Mouse (Mus musculus): ENCODE results near the gene Cav1.

Cav1 gene

DNA sequence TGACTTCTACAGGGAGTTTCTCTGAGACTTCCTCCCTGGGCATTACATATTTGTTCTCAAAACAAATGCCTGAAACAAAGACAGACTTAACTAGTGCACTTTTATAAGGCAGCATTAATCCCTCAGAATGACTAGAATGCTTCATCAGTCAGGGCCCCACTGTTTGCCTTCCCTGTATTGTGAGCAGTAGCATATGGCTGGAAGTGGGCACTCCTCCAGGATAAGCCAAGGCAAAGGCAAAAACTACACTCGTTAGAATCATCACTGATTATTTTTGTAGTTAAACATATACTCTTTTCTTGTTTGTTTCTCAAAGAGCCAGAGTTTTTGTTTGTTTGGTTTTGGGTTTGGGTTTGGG, 11.0 kb downstream of the Cav1 start:
- DNase-seq (ENCODE audit: low read depth) = no peak

DNA sequence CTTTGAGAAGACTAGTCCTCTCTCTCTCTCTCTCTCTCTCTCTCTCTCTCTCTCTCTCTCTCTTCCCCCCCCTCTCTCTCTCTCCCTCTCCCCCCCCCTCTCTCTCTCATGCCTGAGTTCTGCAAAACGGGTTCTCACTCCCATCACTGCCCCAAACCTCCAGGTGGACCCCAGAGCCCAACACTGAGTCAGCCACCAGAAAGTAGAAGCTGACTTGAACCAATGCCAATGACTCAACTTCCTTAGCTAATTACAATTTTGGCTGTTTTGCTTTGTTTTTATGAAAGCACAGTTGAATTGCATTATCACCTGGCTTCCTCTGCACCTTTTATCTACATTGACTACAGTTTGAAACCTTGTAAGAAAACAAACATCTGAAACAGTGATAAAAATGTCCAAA, 11.8 kb downstream of the Cav1 start:
- DNase-seq (ENCODE audit: low read depth) = no peak

DNA sequence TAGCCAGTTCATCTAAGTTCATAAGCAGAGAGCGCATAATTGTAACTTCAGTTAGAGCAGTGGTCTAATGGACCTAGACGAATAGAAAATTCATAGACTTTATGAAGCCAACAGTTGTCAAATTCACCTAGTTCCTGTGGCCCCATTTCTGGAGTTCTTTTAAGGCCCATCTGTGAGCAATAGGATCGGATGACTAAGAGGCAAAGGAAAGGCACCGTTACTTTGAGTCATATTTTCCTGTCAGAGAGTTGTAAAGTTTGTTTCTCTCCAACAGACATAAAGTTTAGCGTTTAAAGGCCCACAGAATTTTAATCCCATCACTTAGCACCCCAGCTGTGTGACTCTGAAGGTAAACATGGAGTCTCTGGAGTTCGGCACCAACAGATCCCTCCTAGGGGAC, 15.8 kb downstream of the Cav1 start:
- DNase-seq (ENCODE audit: low read depth) = no peak

DNA sequence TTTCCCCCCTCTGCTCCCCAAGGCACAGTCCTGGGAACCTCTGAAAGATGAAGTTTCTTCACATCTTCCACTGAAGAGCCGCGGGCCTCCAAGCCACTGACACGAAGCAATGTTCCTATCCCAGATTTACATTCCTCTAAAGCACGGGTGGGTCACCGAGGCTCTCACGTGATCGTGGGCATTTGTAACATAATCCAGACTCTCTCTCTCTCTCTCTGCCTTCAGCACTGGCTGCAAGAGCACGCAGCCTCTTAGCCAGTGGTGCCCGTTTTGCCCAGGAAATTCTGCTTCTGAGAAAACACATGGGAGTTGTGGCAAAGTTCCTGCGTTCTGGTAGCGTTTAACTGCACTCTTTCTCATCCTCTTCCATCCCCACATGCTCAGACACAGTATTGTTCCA, 21.1 kb downstream of the Cav1 start:
- DNase-seq (ENCODE audit: low read depth) = no peak

DNA sequence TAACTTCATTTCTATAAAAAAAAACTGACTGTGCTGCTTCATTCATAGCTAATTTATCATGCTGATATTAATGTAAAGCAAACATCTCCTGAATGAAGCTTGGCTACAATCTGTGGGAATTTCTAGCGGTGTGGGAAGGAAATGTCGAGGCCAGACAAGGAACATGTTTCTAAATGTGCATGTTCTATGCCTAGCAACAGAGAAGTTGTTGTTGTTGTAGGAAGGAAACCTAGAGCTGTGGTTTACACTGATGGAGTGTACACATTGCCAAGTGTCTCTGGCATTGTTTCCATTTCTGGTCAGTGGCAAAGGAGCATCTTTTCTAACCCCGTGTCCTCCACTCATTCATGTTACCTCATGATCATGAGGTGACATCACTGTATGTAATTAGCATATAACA, 23.7 kb downstream of the Cav1 start:
- DNase-seq (ENCODE audit: low read depth) = no peak

DNA sequence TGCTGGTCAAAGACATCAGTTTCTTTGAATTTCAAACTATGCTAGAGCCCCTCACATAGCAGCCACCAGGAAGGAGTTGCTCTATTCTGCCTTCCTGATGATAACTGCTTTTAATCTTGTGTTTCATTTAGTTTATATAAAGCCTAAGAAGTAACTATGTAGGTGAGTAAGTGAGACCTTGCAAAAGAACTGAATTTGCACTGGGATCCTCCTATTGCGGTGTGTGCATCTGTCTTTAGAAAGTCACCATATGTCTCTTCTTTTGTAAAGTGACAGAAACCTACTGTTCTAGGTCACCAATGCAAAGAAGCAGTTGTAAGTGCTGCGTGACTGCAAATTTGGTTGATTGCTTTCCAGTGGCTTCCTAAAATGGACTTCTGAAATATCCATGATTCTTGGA, 31.6 kb downstream of the Cav1 start:
- DNase-seq (ENCODE audit: low read depth) = no peak

DNA sequence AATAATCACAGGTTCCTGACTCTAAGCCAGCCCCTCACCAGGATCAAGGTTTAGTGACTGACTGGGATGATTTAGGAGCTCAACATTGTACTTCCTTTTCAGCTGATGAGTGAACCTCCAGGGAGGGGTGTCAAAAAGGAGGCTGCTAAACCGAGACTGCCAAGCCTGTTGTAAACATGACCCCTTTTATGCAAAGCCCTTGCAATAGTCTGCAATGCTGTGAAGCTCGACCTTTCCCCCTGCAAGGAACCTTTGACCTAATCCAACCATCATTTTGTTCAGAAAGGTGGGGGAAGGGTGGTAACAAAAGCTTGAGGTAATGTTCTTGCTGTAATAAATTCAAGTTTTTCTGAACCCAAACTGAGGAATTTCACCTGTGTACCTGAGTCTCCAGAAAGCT, 34.3 kb downstream of the Cav1 start:
- DNase-seq (ENCODE audit: low read depth) = no peak

DNA sequence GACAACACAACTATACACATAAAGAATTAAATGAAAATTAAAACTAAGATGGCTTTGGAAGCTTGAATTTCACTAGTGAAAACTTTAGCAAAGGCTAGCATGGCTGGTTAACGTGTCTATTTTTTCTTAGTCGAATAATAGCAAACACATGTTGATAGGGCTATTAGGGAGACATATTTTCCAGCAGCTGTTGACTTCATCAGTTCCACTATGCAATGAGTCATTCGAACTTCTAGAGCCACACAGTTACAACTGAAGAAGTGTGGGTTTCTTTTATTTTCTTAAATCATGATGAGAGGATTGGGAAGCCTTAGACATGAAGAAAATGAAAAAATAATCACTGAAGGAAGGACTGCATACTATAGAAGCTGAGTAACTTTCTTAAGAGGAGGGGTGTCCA, 41.9 kb downstream of the Cav1 start:
- DNase-seq (ENCODE audit: low read depth) = no peak

DNA sequence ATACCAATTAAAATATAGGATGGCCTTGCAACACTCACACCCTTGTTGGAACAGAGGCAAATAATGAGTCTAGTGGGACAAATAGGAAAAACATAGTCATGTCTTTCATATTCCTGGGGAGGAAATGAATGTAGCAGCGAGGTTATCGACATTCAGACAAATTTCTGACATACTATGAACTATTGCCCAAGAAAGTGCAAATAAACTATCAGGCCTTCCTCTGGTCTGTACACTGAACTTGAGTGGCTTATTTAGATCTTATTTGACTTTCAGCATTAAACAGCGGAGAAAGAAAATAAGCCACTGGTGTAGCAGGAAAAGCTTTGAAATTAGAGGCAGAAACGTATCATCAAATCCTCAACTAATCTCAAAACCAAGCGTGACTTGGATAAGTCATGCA, 44.7 kb downstream of the Cav1 start:
- DNase-seq (ENCODE audit: low read depth) = no peak

DNA sequence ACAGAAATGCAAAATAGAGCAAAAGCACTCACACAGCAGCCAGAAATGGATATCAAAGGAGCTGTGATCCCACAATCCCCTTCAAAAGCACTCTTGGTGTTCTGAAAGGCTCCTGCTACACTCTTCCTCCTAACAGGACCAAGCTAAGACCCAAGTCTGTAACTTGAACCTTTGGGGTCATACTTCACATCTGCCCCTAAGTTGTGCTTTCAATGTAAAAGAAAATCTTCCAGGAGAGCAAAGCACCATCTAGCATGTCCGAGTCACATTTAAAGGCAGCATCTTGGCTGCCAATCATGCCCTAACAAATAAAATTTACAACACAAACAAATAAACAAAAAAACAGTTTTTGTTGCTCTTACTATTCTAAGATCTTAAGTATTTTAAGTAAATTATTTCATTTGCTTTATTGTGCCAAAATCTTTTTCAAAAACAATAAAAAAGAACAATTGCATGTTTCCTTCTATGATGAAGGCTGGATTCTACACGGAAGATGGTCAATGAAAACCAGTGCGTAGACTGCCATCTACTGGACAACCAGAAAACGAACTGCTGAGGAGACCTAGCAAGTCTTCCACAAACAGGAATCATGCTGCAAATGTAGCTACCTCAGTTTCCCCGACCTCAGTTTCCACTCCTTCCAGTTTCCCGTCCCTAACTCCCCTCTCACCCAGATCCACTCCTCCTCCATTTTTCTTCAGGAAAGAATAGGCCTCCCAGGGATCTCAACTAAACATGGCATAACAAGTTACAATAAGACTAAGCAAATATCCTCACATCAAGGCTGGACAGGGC, 53.0 kb downstream of the Cav1 start:
- DNase-seq (ENCODE audit: low read depth) = peak; percentile 8

DNA sequence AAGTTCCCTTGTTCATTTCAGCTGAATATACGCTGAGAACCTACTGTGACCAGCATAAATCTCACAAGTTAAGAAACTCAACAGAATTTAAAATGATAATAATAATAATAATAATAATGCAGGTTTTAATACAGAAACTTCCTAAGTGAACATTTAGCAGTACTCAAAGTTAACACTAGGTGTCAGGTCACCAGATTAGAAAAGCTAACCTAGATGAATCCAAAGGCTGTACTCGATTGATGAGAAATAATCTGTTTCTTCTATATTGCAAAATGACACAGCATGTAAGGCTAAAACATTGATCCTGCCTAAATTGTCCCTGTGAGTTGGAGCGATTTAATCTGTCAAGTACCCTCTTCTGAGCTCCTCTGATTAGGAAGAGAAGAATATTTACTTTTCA, 56.6 kb downstream of the Cav1 start:
- no peak for DNase-seq (ENCODE audit: low read depth)

DNA sequence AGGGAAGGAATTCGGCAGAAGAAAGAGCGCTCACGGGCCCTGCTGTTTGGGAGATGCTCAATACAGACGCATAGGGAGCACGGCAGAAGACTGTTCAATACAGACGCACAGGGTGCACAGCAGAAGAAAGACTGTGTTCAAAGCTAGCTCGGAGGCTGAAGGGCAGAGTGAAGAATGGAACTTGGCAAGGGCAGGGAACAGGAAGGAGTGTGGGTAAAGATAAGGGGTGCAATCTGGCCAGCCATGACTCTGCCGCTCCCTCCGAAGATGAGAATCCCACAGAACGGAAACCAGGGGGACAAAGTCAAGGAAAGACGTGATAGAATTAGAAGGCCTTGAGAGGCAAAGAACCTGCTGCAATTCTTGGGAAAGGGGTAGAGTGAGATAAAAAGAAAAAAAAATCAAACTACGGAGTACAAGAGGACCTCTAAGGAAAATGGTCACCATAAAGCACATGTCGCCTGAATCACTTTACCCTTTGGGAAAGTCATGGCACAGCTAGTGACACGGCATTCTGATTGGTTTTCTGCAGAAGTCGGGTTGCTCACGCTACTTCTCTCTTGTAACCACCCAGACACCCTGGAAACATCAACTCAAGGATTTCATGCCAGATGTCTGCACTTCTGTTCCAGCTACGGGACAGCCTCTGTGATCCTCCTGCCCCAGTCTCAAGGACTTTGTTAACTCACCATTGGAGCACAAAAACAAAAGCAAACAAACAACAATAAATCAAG, 57.5 kb downstream of the Cav1 start:
- DNase-seq (ENCODE audit: low read depth) = no peak

DNA sequence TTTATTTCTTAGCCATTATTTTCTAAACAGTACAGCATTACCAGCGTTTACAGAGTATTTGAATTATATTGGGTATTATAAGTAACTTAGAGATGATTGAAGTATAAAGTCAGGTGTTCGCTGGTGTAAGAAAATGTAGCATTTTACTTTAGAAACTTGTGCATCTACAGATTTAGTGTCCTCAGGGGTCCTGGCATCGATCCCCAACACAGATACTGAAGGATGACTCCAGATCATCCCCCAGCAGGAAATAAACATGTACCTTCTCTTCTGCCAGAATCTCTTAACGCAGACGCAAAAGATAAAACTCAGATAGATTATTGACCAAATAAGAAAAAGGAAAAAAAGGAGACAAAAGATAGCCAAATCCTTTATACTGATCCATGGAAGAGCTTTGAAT, 68.2 kb downstream of the Cav1 start:
- no peak for DNase-seq (ENCODE audit: low read depth)

DNA sequence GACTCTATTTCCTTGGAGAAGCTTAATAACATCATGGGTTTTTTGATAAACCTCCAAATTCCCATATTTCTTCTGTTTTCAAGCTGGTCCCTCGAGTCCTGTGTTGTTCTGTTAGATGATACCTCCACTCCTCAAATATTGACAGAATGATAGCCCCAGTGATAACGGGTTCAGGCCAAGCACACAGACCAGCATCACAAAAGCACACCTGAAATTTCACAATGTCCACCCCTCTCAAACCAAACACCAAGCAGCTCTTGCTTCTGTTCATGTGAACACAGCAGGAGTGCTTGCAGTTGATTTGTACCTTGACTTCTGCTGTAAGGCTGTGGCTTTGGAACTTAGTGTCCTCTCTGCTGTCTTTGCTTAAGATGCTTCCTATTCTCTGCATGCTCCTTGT, 71.2 kb downstream of the Cav1 start:
- no peak for DNase-seq (ENCODE audit: low read depth)

DNA sequence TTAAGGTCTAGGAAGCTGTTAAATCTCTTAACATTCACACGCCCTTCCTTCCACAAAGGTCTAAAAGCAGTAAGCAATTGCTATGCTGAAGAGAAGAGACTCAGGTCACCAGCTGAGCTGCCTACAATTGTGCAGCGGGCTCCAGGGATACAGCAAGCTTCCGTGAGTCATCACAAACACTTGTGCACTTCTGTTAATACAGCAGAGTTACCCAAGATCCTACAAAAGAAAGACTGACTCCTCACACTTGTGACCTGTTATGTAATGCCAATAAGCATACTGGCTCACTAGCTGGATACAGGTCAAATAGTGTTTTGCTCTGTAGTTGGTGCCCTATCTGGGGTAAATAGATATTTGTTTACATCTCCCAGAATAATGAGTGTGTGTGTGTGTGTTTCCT, 74.0 kb downstream of the Cav1 start:
- no peak for DNase-seq (ENCODE audit: low read depth)

DNA sequence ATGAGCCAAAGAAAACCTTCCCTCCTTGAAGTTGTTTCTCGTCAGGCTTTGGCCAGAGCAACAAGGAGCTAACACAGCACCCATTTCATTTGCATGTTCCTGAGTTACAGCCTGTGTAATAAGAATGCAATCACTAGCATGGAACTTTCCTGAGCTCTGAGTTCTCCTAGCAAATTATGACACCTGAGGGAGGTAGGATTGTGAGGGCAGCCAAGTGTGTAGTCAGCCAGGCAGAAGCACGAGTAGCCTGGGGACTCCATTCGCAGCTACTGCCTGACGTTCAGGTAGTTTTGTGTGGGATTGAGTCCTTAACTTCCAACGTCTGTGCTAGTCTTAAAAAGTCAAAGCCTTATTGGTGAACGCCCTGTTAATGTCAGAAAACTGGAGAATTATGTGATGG, 75.6 kb downstream of the Cav1 start:
- no peak for DNase-seq (ENCODE audit: low read depth)

DNA sequence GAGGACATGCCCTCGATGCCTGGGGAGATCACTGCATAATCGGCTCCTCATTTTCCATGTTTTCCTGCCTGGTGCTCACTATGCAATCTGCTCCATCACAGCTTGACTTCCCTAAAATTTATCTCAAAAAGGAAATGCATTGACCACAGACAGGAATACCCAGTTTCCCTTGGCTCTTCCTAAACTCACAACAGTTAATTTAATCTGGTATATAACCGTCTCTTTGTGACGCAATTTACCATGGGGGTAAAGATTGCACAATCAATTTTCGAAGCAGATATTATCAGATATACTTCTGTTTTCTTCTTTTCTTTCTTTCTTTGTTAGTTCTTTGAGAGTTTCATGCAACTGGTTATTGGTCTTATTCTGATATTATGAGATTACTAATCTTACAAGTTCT, 79.4 kb downstream of the Cav1 start:
- DNase-seq (ENCODE audit: low read depth) = no peak

DNA sequence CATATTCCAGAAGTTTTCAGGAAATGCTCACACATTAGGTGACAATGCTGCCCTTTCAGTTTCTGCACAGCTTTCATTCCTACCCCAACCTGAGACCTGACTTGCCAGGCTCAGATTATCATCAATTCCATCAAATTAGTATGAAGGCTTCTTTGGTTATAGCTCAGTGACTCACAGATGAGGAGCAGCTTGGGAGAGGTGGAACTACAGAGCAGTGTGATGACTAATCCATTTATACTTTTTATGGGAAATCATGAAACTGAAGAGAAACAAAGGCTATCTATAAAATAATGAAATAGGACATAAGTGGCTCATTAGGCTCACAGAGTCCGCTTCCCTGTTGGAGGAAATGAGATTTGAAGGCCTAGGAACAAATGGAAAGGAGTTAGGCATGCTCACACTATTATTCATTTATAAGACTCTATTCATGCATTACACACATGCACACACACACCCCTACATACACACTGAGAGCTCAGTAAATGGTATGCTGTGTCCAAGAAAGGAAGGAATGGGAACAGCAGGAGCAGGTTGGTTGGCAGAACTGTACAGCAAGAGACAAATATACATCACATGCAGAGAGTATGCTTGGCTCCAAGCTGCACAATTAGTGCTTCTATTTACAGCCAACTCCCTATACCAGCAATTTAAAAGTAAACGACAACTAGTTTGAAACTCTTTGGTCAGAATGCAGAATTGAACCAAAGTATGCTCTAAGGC, 82.0 kb downstream of the Cav1 start:
- DNase-seq (ENCODE audit: low read depth) = no peak

Data from c-Kit-positive CD71-positive TER-119-negative erythroid progenitor cells, embryonic 14.5 days (primary cell).